Mouse (Mus musculus) midbrain, embryonic 16.5 days (tissue): ENCODE measurements around the gene Tpcn1. TPM values are rescaled to one million over a fixed set of nuclear protein-coding genes. Genes with fewer than 3 reads are reported as not detected.

Experiments used
- ATAC-seq: fragments of 200-750 bp; cut with Nextera tagmentation; 2 replicates; pipeline ENCODE4 v1.8.0; 2017; ENCODE audit warnings: moderate TSS enrichment
- H3K27ac ChIP-seq: fragments of 300-500 bp; sonication (generic); 2 replicates; pipeline ENCODE4 v1.5.1; 2014; ENCODE audit warnings: mild to moderate bottlenecking, low read length, mixed read lengths
- H3K27me3 ChIP-seq: fragments of 300-500 bp; sonication (generic); 2 replicates; pipeline ENCODE4 v1.6.1; 2014; ENCODE audit warnings: low read depth, low read length, mixed read lengths; ENCODE audit not compliant: control insufficient read depth, insufficient read depth
- H3K36me3 ChIP-seq: fragments of 300-500 bp; sonication (generic); 2 replicates; pipeline ENCODE4 v1.6.1; 2014; ENCODE audit warnings: mild to moderate bottlenecking, low read length, moderate library complexity, mixed read lengths; ENCODE audit not compliant: control insufficient read depth, insufficient read depth
- H3K4me1 ChIP-seq: fragments of 300-500 bp; sonication (generic); 2 replicates; pipeline ENCODE4 v1.6.1; 2014; ENCODE audit warnings: mild to moderate bottlenecking, low read length, mixed read lengths; ENCODE audit not compliant: control insufficient read depth, insufficient read depth
- H3K4me2 ChIP-seq: fragments of 300-500 bp; sonication (generic); 2 replicates; pipeline ENCODE4 v1.6.1; 2014; ENCODE audit warnings: mild to moderate bottlenecking, low read length, mixed read lengths
- H3K4me3 ChIP-seq: fragments of 300-500 bp; sonication (generic); 2 replicates; pipeline ENCODE4 v1.5.1; 2014; ENCODE audit warnings: low read depth, mild to moderate bottlenecking, low read length, moderate library complexity, mixed read lengths
- H3K9ac ChIP-seq: fragments of 300-500 bp; sonication (generic); 2 replicates; pipeline ENCODE4 v1.6.1; 2014; ENCODE audit warnings: low read depth, low read length, mixed read lengths
- H3K9me3 ChIP-seq: fragments of 300-500 bp; sonication (generic); replicated peaks from 2 replicates; pipeline ENCODE4 v1.6.1; 2014; ENCODE audit warnings: mild to moderate bottlenecking, low read length, mixed read lengths; ENCODE audit not compliant: control insufficient read depth, poor library complexity, severe bottlenecking
- WGBS: fragments of 180-500 bp; shearing (Covaris S2); extraction: QIAGEN DNeasy Blood & Tissue Kit; methylation state at CpG from one replicate; pipeline ENCODE4 v1.1.7; 2014; 5-methylcytosine and 5-hydroxymethylcytosine counted together
- polyA plus RNA-seq: library from polyadenylated mRNA; unstranded; fragments of >200 nt; fragmentation: Nextera tagmentation; extraction: Ambion mirVana; gene quantifications from 2 replicates; pipeline ENCODE4 v1.2.1, GENCODE M21; 2015

Tpcn1 gene
- polyA plus RNA-seq, 1 experiment from 2014 or later: 13.1 TPM

GRCm38 (mm10) chr5:120567761-120568211 is 20.7 kb downstream of the Tpcn1 start:
- Histone ChIP-seq H3K4me3 (no peak overlapping the region), H3K27ac (peak overlapping the region; percentile 81), H3K9ac (peak overlapping the region; percentile 50; the same call in 1 of the 2 replicates), H3K36me3 (no peaks in the 10 kb centered on the region), H3K4me2 (peak overlapping the region; percentile 31), H3K9me3 (no peaks in the 10 kb centered on the region), H3K27me3 (no peaks in the 10 kb centered on the region), H3K4me1 (peaks cover 53% of the 10 kb centered on the region)
- peak; percentile 37; the same call in 1 of the 2 replicates for ATAC-seq
- WGBS: 21% methylated on average over 14 of the region's 14 CpGs

- Histone ChIP-seq H3K4me2 (peak overlapping the region; percentile 31), H3K27ac (peak overlapping the region; percentile 81), H3K4me3 (peak overlapping the region; percentile 9; the same call in 1 of the 2 replicates), H3K9ac (peak overlapping the region; percentile 50), H3K36me3 (no peaks in the 10 kb centered on the region), H3K27me3 (no peaks in the 10 kb centered on the region), H3K4me1 (peaks cover 53% of the 10 kb centered on the region), H3K9me3 (no peaks in the 10 kb centered on the region)
- peak; percentile 20; the same call in 1 of the 2 replicates for ATAC-seq
- 11% methylated on average over 21 of the region's 21 CpGs for WGBS
These were observed 21.2 kb downstream of the Tpcn1 start for GRCm38 (mm10) chr5:120567253-120567701.

GRCm38 (mm10) chr5:120566681-120567252 is 21.7 kb downstream of the Tpcn1 start:
- H3K9me3 ChIP-seq: no peaks in the 10 kb centered on the region
- H3K27me3 ChIP-seq: no peaks in the 10 kb centered on the region
- H3K36me3 ChIP-seq: no peaks in the 10 kb centered on the region
- no peak overlapping the region for H3K4me3 ChIP-seq
- H3K4me2 ChIP-seq: no peak overlapping the region
- WGBS: 43% methylated on average over 9 of the region's 9 CpGs
- H3K27ac ChIP-seq: peak overlapping the region; percentile 81
- peak overlapping the region; percentile 50; the same call in 1 of the 2 replicates for H3K9ac ChIP-seq
- no peak for ATAC-seq
- H3K4me1 ChIP-seq: peaks cover 53% of the 10 kb centered on the region

- Histone ChIP-seq H3K9me3 (no peaks in the 10 kb centered on the region), H3K9ac (peak overlapping the region; percentile 17; the same call in 1 of the 2 replicates), H3K4me3 (no peak overlapping the region), H3K36me3 (no peaks in the 10 kb centered on the region), H3K27me3 (no peaks in the 10 kb centered on the region), H3K4me2 (no peak overlapping the region), H3K27ac (peak overlapping the region; percentile 81), H3K4me1 (peaks cover 49% of the 10 kb centered on the region)
- WGBS: 34% methylated on average over 5 of the region's 5 CpGs
- ATAC-seq: peak; percentile 59
These were observed 22.4 kb downstream of the Tpcn1 start for GRCm38 (mm10) chr5:120566101-120566500.

- H3K4me2 ChIP-seq: no peak overlapping the region
- no peaks in the 10 kb centered on the region for H3K9me3 ChIP-seq
- H3K4me1 ChIP-seq: peaks cover 55% of the 10 kb centered on the region
- no peaks in the 10 kb centered on the region for H3K27me3 ChIP-seq
- peak overlapping the region; percentile 81 for H3K27ac ChIP-seq
- no peak overlapping the region for H3K4me3 ChIP-seq
- 27% methylated on average over 15 of the region's 15 CpGs for WGBS
- no peak for ATAC-seq
- no peak overlapping the region for H3K9ac ChIP-seq
- no peaks in the 10 kb centered on the region for H3K36me3 ChIP-seq
These were observed 23.1 kb downstream of the Tpcn1 start for GRCm38 (mm10) chr5:120565171-120565905.

- peaks cover 57% of the 10 kb centered on the region for H3K4me1 ChIP-seq
- no peaks in the 10 kb centered on the region for H3K36me3 ChIP-seq
- H3K4me2 ChIP-seq: no peak overlapping the region
- H3K9me3 ChIP-seq: no peaks in the 10 kb centered on the region
- no peak overlapping the region for H3K9ac ChIP-seq
- ATAC-seq: no peak
- H3K27ac ChIP-seq: no peak overlapping the region
- H3K27me3 ChIP-seq: no peaks in the 10 kb centered on the region
- 73% methylated on average over 4 of the region's 4 CpGs for WGBS
- H3K4me3 ChIP-seq: no peak overlapping the region
These were observed 24.6 kb downstream of the Tpcn1 start for GRCm38 (mm10) chr5:120563914-120564311.

- H3K4me1 ChIP-seq: peaks cover 50% of the 10 kb centered on the region
- no peak overlapping the region for H3K4me2 ChIP-seq
- no peak for ATAC-seq
- H3K4me3 ChIP-seq: no peak overlapping the region
- H3K9ac ChIP-seq: no peak overlapping the region
- no peaks in the 10 kb centered on the region for H3K9me3 ChIP-seq
- H3K27me3 ChIP-seq: no peaks in the 10 kb centered on the region
- no peak overlapping the region for H3K27ac ChIP-seq
- H3K36me3 ChIP-seq: no peaks in the 10 kb centered on the region
- 60% methylated on average over 28 of the region's 28 CpGs for WGBS
These were observed 25.2 kb downstream of the Tpcn1 start for GRCm38 (mm10) chr5:120562956-120563913.

- no peak overlapping the region for H3K4me2 ChIP-seq
These were observed 27.7 kb downstream of the Tpcn1 start for GRCm38 (mm10) chr5:120560616-120561311.

More at GRCm38 (mm10) chr5:120560616-120561311, 27.7 kb downstream of the Tpcn1 start:
- Histone ChIP-seq H3K4me3 (no peak overlapping the region), H3K4me1 (peaks cover 26% of the 10 kb centered on the region), H3K27me3 (no peaks in the 10 kb centered on the region), H3K9ac (0 out of 2 replicates have a peak overlapping the region, but pooled peaks have one; percentile 31), H3K9me3 (no peaks in the 10 kb centered on the region), H3K36me3 (peaks cover under 1% of the 10 kb centered on the region; the same call in 1 of the 2 replicates), H3K27ac (peak overlapping the region; percentile 41; the same call in 1 of the 2 replicates)
- 19% methylated on average over 16 of the region's 16 CpGs for WGBS
- 0 out of 2 replicates have a peak, but pooled peaks have one; percentile 31 for ATAC-seq
